Mouse (Mus musculus) adrenal gland, postnatal 0 days (tissue): ENCODE measurements around the gene Aip. TPM values are rescaled to one million over a fixed set of nuclear protein-coding genes. Genes with fewer than 3 reads are reported as not detected.

ENCODE experiments used
- polyA plus RNA-seq: library from polyadenylated mRNA; unstranded; fragments of >200 nt; fragmentation: Nextera tagmentation; extraction: Ambion mirVana; gene quantifications from 2 replicates; pipeline ENCODE4 v1.2.1, GENCODE M21; 2015

Gene Aip
- polyA plus RNA-seq = 78.0 and 102 TPM in 2 replicates

GRCm38 (mm10) chr19:4125741-4126696, at the start of gene Aip:
TSS of gene Aip (minus strand) at chr19:4125858.

GRCm38 (mm10) chr19:4162646-4163542, 37.2 kb upstream of the Aip start, which contains the start of gene Rps6kb2:
TSS of gene Rps6kb2 (minus strand) at chr19:4163354.

GRCm38 (mm10) chr19:4153232-4153654, 27.6 kb upstream of the Aip start, which contains the start of gene Ptprcap:
TSS of gene Ptprcap (plus strand) at chr19:4153604.

DNA sequence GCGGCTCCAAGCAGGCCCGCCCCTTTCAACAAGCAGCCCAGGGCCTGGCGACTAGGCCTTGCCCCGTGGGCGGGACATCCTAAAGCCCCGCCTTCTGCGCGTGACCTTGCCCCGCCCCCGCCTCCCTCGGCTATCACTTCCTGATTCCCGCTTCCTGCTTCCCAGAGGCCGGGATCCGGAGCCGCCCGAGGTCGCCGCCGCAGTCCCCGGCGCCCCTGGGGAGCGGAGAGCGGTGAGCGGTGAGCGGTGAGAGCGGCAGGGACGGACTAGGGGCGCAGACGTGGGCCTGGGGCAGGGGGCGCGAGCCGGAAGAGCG, 22.8 kb upstream of the Aip start, which contains the start of gene Coro1b:
TSS of gene Coro1b (plus strand) at position 129 of the 316 bp plus-strand sequence.

DNA sequence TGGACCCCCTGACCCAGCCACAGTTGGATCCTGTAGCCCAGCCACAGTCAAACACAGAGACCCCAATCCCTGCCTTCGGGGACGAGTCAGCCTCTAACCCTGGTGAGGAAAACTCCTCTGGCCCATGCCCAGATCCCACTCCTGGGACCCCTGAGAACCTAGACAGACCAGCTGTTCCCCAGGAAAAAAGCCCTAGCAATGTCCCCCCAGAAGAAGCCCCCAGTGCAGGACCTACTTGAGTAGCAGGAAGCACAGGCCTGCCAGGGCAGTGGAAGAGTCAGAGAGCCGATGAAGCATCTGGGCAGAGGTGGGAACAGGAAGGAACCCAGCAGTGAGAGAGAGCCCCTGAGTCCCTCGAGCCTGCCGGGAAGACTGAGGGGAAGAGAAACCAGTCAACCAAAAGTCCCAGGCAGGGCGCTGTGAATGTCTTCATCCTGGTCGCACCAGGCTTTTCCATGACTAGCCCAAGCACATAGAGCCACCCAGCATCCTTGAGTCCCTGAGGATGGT, 18.2 kb upstream of the Aip start, which contains the start of gene Cabp4:
TSS of gene Cabp4 (minus strand) at position 275 of the 510 bp plus-strand sequence.

GRCm38 (mm10) chr19:4139446-4139845, 13.8 kb upstream of the Aip start, which contains the start of gene Gpr152:
TSS of gene Gpr152 (plus strand) at chr19:4139787.

GRCm38 (mm10) chr19:4099837-4100717, 25.6 kb downstream of the Aip start, which contains the start of gene Pitpnm1:
TSS of gene Pitpnm1 (plus strand) at chr19:4099998.

GRCm38 (mm10) chr19:4096642-4097440, 28.8 kb downstream of the Aip start, which contains the start of gene Cdk2ap2:
TSS of gene Cdk2ap2 (plus strand) at chr19:4097182.

GRCm38 (mm10) chr19:4081394-4081793, 44.3 kb downstream of the Aip start, which contains the start of gene Cabp2:
TSS of gene Cabp2 (plus strand) at chr19:4081578.

Other genes with a start within 250 kb of the Aip start
- gene Tcirg1, start 218.7 kb downstream of the Aip start, polyA plus RNA-seq = 25.1 and 40.7 TPM in 2 replicates
- 485 and 531 TPM in 2 replicates for gene Ndufs8, start 213.1 kb downstream of the Aip start, polyA plus RNA-seq
- gene Aldh3b1, start 196.1 kb downstream of the Aip start, polyA plus RNA-seq = 81.3 and 172 TPM in 2 replicates
- 35.9 and 57.3 TPM in 2 replicates for gene Unc93b1, start 190.7 kb downstream of the Aip start, polyA plus RNA-seq
- gene Aldh3b3, start 167.2 kb downstream of the Aip start, polyA plus RNA-seq = 0.09 TPM in 1 of 2 replicates, not detected in the other
- 0.28 and 0.51 TPM in 2 replicates for gene Aldh3b2, start 153.5 kb downstream of the Aip start, polyA plus RNA-seq
- 19.0 and 38.9 TPM in 2 replicates for gene Acy3, start 139.3 kb downstream of the Aip start, polyA plus RNA-seq
- not detected in 2 replicates for gene Tbx10, start 133.1 kb downstream of the Aip start, polyA plus RNA-seq
- 47.5 and 51.7 TPM in 2 replicates for gene Nudt8, start 125.3 kb downstream of the Aip start, polyA plus RNA-seq
- 0.63 and 1.1 TPM in 2 replicates for gene Gm49405, start 125.2 kb downstream of the Aip start, polyA plus RNA-seq
- gene Doc2g, start 122.5 kb downstream of the Aip start, polyA plus RNA-seq = 1.3 and 1.9 TPM in 2 replicates
- gene Ndufv1, start 113.1 kb downstream of the Aip start, polyA plus RNA-seq = 157 and 202 TPM in 2 replicates
- 407 and 489 TPM in 2 replicates for gene Gstp1, start 87.9 kb downstream of the Aip start, polyA plus RNA-seq
- gene Gstp2, start 79.8 kb downstream of the Aip start, polyA plus RNA-seq = 6.0 and 9.7 TPM in 2 replicates
- gene Gstp3, start 66.3 kb downstream of the Aip start, polyA plus RNA-seq = 3.0 and 3.5 TPM in 2 replicates
- gene Cabp2, start 44.3 kb downstream of the Aip start, polyA plus RNA-seq = not detected in 2 replicates
- gene Cdk2ap2, start 28.7 kb downstream of the Aip start, polyA plus RNA-seq = 66.6 and 102 TPM in 2 replicates
- gene Pitpnm1, start 25.9 kb downstream of the Aip start, polyA plus RNA-seq = 12.9 and 14.0 TPM in 2 replicates
- gene Gpr152, start 13.9 kb upstream of the Aip start, polyA plus RNA-seq = not detected in 2 replicates
- gene Cabp4, start 18.2 kb upstream of the Aip start, polyA plus RNA-seq = 0.03 and 0.06 TPM in 2 replicates
- 169 and 210 TPM in 2 replicates for gene Coro1b, start 22.8 kb upstream of the Aip start, polyA plus RNA-seq
- 2.5 and 4.9 TPM in 2 replicates for gene Ptprcap, start 27.7 kb upstream of the Aip start, polyA plus RNA-seq
- gene Rps6kb2, start 37.5 kb upstream of the Aip start, polyA plus RNA-seq = 30.3 and 45.3 TPM in 2 replicates
- gene Carns1, start 49.6 kb upstream of the Aip start, polyA plus RNA-seq = 3.3 and 4.0 TPM in 2 replicates
- 3.2 and 4.0 TPM in 2 replicates for gene Tbc1d10c, start 65.4 kb upstream of the Aip start, polyA plus RNA-seq
- 713 and 730 TPM in 2 replicates for gene Ppp1ca, start 66.2 kb upstream of the Aip start, polyA plus RNA-seq
- 11.1 and 14.0 TPM in 2 replicates for gene Rad9a, start 75.8 kb upstream of the Aip start, polyA plus RNA-seq
- gene Clcf1, start 88.4 kb upstream of the Aip start, polyA plus RNA-seq = 3.1 and 4.0 TPM in 2 replicates
- not detected in 2 replicates for gene AC109138.7, start 88.5 kb upstream of the Aip start, polyA plus RNA-seq
- gene Pold4, start 106.0 kb upstream of the Aip start, polyA plus RNA-seq = 63.7 and 66.1 TPM in 2 replicates
- gene Ssh3, start 143.3 kb upstream of the Aip start, polyA plus RNA-seq = 10.8 and 19.7 TPM in 2 replicates
- 5.3 and 7.1 TPM in 2 replicates for gene Ankrd13d, start 157.3 kb upstream of the Aip start, polyA plus RNA-seq
- gene Grk2, start 180.4 kb upstream of the Aip start, polyA plus RNA-seq = 11.0 and 11.6 TPM in 2 replicates